Mouse (Mus musculus): ENCODE data around the gene Sart3. TPM values are rescaled to one million over a fixed set of nuclear protein-coding genes. Genes with fewer than 3 reads are reported as not detected.
"Not testable (repeated sequence)": the region's sequence is repeated elsewhere in the genome, so short reads cannot be mapped to it uniquely, and the experiment has no call there.

Sart3 gene
- polyA plus RNA-seq, 1 experiment from 2014 or later = 54.8 TPM

GRCm38 (mm10) chr5:113782624-113783023 lies 10.3 kb upstream of the Sart3 start:
- H3K4me2 ChIP-seq (replicated peaks; ENCODE audit: low read depth, low read length) = no peak overlapping the region
- peaks cover 3% of the 10 kb centered on the region; the same call in 1 of the 2 replicates for H3K36me3 ChIP-seq (ENCODE audit: insufficient read depth, low read length)
- peak overlapping the region; percentile 86; the same call in 1 of the 2 replicates for H3K27ac ChIP-seq (ENCODE audit: low read length)
- peaks cover 10% of the 10 kb centered on the region; the same call in 1 of the 2 replicates for H3K4me1 ChIP-seq (ENCODE audit: insufficient read depth, low read length)
- H3K9ac ChIP-seq (replicated peaks; ENCODE audit: low read length) = no peak overlapping the region
- H3K27me3 ChIP-seq (ENCODE audit: insufficient read depth, low read length) = peaks cover 2% of the 10 kb centered on the region; the same call in 1 of the 2 replicates
- no peak overlapping the region for H3K4me3 ChIP-seq (ENCODE audit: low read length)
- no peaks in the 10 kb centered on the region for H3K9me3 ChIP-seq (ENCODE audit: low read length)
- WGBS = 78% methylated on average over 7 of the region's 7 CpGs
- no peak for ATAC-seq (ENCODE audit: low FRiP score, low TSS enrichment)

DNA sequence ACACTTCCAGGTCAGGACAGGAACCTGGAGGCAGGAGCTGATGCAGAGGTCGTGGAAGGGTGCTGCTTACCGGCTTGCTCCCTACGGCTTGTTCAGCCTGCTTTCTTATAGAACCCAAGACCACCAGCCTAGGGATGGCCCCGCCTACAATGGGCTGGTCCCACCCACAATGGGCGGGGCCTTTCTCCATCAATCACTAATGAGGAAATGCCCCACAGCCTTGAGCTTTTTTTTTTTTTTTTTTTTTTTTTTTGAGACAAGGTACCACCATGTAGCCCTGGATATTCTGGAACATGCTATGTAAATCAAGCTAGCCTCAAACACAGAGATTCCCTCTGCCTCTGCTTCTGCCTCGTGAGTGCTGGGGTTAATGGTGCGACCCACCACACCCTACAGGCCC lies 9.6 kb upstream of the Sart3 start:
- H3K4me1 ChIP-seq (ENCODE audit: insufficient read depth, low read length) = peaks cover 10% of the 10 kb centered on the region; the same call in 1 of the 2 replicates
- no peaks in the 10 kb centered on the region for H3K9me3 ChIP-seq (ENCODE audit: low read length)
- no peak overlapping the region for H3K9ac ChIP-seq (replicated peaks; ENCODE audit: low read length)
- H3K36me3 ChIP-seq (ENCODE audit: insufficient read depth, low read length) = peaks cover 7% of the 10 kb centered on the region
- WGBS = 80% methylated on average over 7 of the region's 7 CpGs
- peaks cover 2% of the 10 kb centered on the region; the same call in 1 of the 2 replicates for H3K27me3 ChIP-seq (ENCODE audit: insufficient read depth, low read length)
- no peak overlapping the region for H3K4me3 ChIP-seq (ENCODE audit: low read length)
- ATAC-seq (ENCODE audit: low FRiP score, low TSS enrichment) = no peak
- H3K4me2 ChIP-seq (replicated peaks; ENCODE audit: low read depth, low read length) = no peak overlapping the region
- H3K27ac ChIP-seq (ENCODE audit: low read length) = no peak overlapping the region

DNA sequence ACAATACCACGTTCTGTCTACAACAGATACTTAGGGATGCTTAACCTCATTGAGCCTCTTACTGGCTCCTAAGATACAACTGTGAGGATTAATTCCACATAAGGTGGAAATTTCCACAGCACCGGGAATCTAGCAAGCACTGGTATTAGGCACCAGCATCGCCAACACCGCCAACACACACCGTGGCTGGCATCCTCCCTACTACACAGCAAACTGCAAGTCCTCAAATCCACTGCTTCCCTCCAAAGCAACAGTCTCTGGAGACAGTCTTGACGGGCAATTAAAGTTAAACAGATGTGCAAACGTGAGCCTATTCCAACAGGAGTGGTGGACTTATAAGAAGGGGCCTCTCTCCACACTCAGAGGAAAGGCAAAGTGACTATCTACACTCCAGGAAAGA lies 8.9 kb upstream of the Sart3 start:
- Histone ChIP-seq H3K27ac (ENCODE audit: low read length) (no peak overlapping the region), H3K4me3 (ENCODE audit: low read length) (no peak overlapping the region), H3K9ac (replicated peaks; ENCODE audit: low read length) (no peak overlapping the region), H3K4me1 (ENCODE audit: insufficient read depth, low read length) (peaks cover 10% of the 10 kb centered on the region; the same call in 1 of the 2 replicates), H3K27me3 (ENCODE audit: insufficient read depth, low read length) (peaks cover 2% of the 10 kb centered on the region; the same call in 1 of the 2 replicates), H3K9me3 (ENCODE audit: low read length) (no peaks in the 10 kb centered on the region), H3K4me2 (replicated peaks; ENCODE audit: low read depth, low read length) (no peak overlapping the region), H3K36me3 (ENCODE audit: insufficient read depth, low read length) (peaks cover 13% of the 10 kb centered on the region)
- no peak for ATAC-seq (ENCODE audit: low FRiP score, low TSS enrichment)
- 73% methylated on average over 7 of the region's 7 CpGs for WGBS

- 68% methylated on average over 5 of the region's 5 CpGs for WGBS
- H3K27ac ChIP-seq (ENCODE audit: low read length) = no peak overlapping the region
Observed at GRCm38 (mm10) chr5:113780763-113781162, 8.5 kb upstream of the Sart3 start.

GRCm38 (mm10) chr5:113780082-113780752 lies 7.9 kb upstream of the Sart3 start:
- Histone ChIP-seq H3K9me3 (ENCODE audit: low read length) (no peaks in the 10 kb centered on the region), H3K27ac (ENCODE audit: low read length) (no peak overlapping the region), H3K4me3 (ENCODE audit: low read length) (no peak overlapping the region), H3K36me3 (ENCODE audit: insufficient read depth, low read length) (peaks cover 23% of the 10 kb centered on the region), H3K4me1 (ENCODE audit: insufficient read depth, low read length) (peaks cover 10% of the 10 kb centered on the region; the same call in 1 of the 2 replicates), H3K27me3 (ENCODE audit: insufficient read depth, low read length) (peaks cover 2% of the 10 kb centered on the region; the same call in 1 of the 2 replicates), H3K4me2 (replicated peaks; ENCODE audit: low read depth, low read length) (no peak overlapping the region), H3K9ac (replicated peaks; ENCODE audit: low read length) (no peak overlapping the region)
- no peak for ATAC-seq (ENCODE audit: low FRiP score, low TSS enrichment)
- 95% methylated on average over 3 of the region's 3 CpGs for WGBS

More at GRCm38 (mm10) chr5:113780763-113781162, 8.5 kb upstream of the Sart3 start:
- Histone ChIP-seq H3K4me3 (ENCODE audit: low read length) (no peak overlapping the region), H3K4me1 (ENCODE audit: insufficient read depth, low read length) (peaks cover 10% of the 10 kb centered on the region; the same call in 1 of the 2 replicates), H3K4me2 (replicated peaks; ENCODE audit: low read depth, low read length) (no peak overlapping the region), H3K9ac (replicated peaks; ENCODE audit: low read length) (no peak overlapping the region), H3K27me3 (ENCODE audit: insufficient read depth, low read length) (peaks cover 2% of the 10 kb centered on the region; the same call in 1 of the 2 replicates), H3K9me3 (ENCODE audit: low read length) (no peaks in the 10 kb centered on the region), H3K36me3 (ENCODE audit: insufficient read depth, low read length) (peaks cover 17% of the 10 kb centered on the region)
- ATAC-seq (ENCODE audit: low FRiP score, low TSS enrichment) = no peak

- H3K4me2 ChIP-seq (replicated peaks; ENCODE audit: low read depth, low read length) = no peak overlapping the region
- peaks cover 27% of the 10 kb centered on the region for H3K36me3 ChIP-seq (ENCODE audit: insufficient read depth, low read length)
- H3K9me3 ChIP-seq (ENCODE audit: low read length) = no peaks in the 10 kb centered on the region
- no peak overlapping the region for H3K9ac ChIP-seq (replicated peaks; ENCODE audit: low read length)
- H3K4me3 ChIP-seq (ENCODE audit: low read length) = no peak overlapping the region
- peaks cover 10% of the 10 kb centered on the region; the same call in 1 of the 2 replicates for H3K4me1 ChIP-seq (ENCODE audit: insufficient read depth, low read length)
- no peak overlapping the region for H3K27ac ChIP-seq (ENCODE audit: low read length)
- ATAC-seq (ENCODE audit: low FRiP score, low TSS enrichment) = no peak
- peaks cover 2% of the 10 kb centered on the region; the same call in 1 of the 2 replicates for H3K27me3 ChIP-seq (ENCODE audit: insufficient read depth, low read length)
- WGBS = 77% methylated on average over 5 of the region's 5 CpGs
Observed at GRCm38 (mm10) chr5:113779569-113779968, 7.3 kb upstream of the Sart3 start.

DNA sequence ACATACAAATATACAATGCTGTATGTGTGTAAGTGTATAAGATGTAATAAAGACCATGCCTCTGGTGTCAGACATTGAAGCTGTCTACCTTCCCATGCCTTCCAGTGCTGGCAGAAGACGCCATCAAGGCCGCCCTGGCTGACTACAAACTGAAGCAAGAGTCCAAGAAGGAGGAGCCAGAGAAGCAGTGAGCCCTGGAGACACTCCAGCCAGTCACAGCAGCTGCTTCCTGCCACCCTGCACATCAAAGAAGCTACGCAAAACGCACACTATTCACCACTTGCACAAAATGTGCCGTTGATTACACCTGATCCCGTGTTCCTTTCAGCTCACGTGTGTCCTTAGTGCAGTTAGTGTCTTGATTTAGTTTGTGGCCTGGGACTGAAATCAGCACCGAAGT lies 5.4 kb upstream of the Sart3 start:
- not testable (repeated sequence) for H3K9me3 ChIP-seq (ENCODE audit: low read length); H3K9ac ChIP-seq (replicated peaks; ENCODE audit: low read length); H3K27ac ChIP-seq (ENCODE audit: low read length); H3K4me3 ChIP-seq (ENCODE audit: low read length); ATAC-seq (ENCODE audit: low FRiP score, low TSS enrichment); H3K27me3 ChIP-seq (ENCODE audit: insufficient read depth, low read length); H3K4me2 ChIP-seq (replicated peaks; ENCODE audit: low read depth, low read length)
- Histone ChIP-seq H3K36me3 (ENCODE audit: insufficient read depth, low read length) (peaks cover 27% of the 10 kb centered on the region), H3K4me1 (ENCODE audit: insufficient read depth, low read length) (peaks cover 13% of the 10 kb centered on the region; the same call in 1 of the 2 replicates)
- 86% methylated on average over 7 of the region's 8 CpGs for WGBS

GRCm38 (mm10) chr5:113776896-113777226 lies 4.6 kb upstream of the Sart3 start:
- no peak overlapping the region for H3K9ac ChIP-seq (replicated peaks; ENCODE audit: low read length)
- H3K27me3 ChIP-seq (ENCODE audit: insufficient read depth, low read length) = no peaks in the 10 kb centered on the region
- peaks cover 10% of the 10 kb centered on the region; the same call in 1 of the 2 replicates for H3K4me1 ChIP-seq (ENCODE audit: insufficient read depth, low read length)
- H3K36me3 ChIP-seq (ENCODE audit: insufficient read depth, low read length) = peaks cover 27% of the 10 kb centered on the region
- no peak overlapping the region for H3K4me3 ChIP-seq (ENCODE audit: low read length)
- no peaks in the 10 kb centered on the region for H3K9me3 ChIP-seq (ENCODE audit: low read length)
- no peak overlapping the region for H3K4me2 ChIP-seq (replicated peaks; ENCODE audit: low read depth, low read length)
- no peak for ATAC-seq (ENCODE audit: low FRiP score, low TSS enrichment)
- H3K27ac ChIP-seq (ENCODE audit: low read length) = no peak overlapping the region
- WGBS = 89% methylated on average over 8 of the region's 8 CpGs

GRCm38 (mm10) chr5:113776128-113776895 lies 4.0 kb upstream of the Sart3 start:
- Histone ChIP-seq H3K4me2 (replicated peaks; ENCODE audit: low read depth, low read length) (no peak overlapping the region), H3K36me3 (ENCODE audit: insufficient read depth, low read length) (peaks cover 27% of the 10 kb centered on the region), H3K4me3 (ENCODE audit: low read length) (no peak overlapping the region), H3K9me3 (ENCODE audit: low read length) (no peaks in the 10 kb centered on the region), H3K27ac (ENCODE audit: low read length) (no peak overlapping the region), H3K4me1 (ENCODE audit: insufficient read depth, low read length) (peaks cover 10% of the 10 kb centered on the region; the same call in 1 of the 2 replicates), H3K27me3 (ENCODE audit: insufficient read depth, low read length) (no peaks in the 10 kb centered on the region), H3K9ac (replicated peaks; ENCODE audit: low read length) (no peak overlapping the region)
- no peak for ATAC-seq (ENCODE audit: low FRiP score, low TSS enrichment)
- WGBS = 90% methylated on average over 15 of the region's 15 CpGs

All from kidney, embryonic 16.5 days (tissue).